Mouse (Mus musculus) limb, embryonic 10.5 days (tissue): ENCODE results near the gene Ubr2. TPM values are rescaled to one million over a fixed set of nuclear protein-coding genes. Genes with fewer than 3 reads are reported as not detected.

Source experiments
- DNase-seq: peaks from one replicate; pipeline ENCODE4 v3.0.0-alpha.2; 2017; ENCODE audit warnings: low spot score
- H3K27ac ChIP-seq: fragments of 300-500 bp; sonication (generic); 2 replicates; pipeline ENCODE4 v1.5.1; 2016; ENCODE audit warnings: mild to moderate bottlenecking
- H3K27me3 ChIP-seq: fragments of 300-500 bp; sonication (generic); 2 replicates; pipeline ENCODE4 v1.6.1; 2016; ENCODE audit warnings: low read depth, mild to moderate bottlenecking; ENCODE audit not compliant: poor library complexity, severe bottlenecking
- H3K36me3 ChIP-seq: fragments of 300-500 bp; sonication (generic); 2 replicates; pipeline ENCODE4 v1.6.1; 2016; ENCODE audit warnings: mild to moderate bottlenecking, moderate library complexity
- H3K4me1 ChIP-seq: fragments of 300-500 bp; sonication (generic); 2 replicates; pipeline ENCODE4 v1.6.1; 2016
- H3K4me3 ChIP-seq: fragments of 300-500 bp; sonication (generic); 2 replicates; pipeline ENCODE4 v1.5.1; 2016; ENCODE audit warnings: mild to moderate bottlenecking, moderate library complexity
- H3K9me3 ChIP-seq: fragments of 300-500 bp; sonication (generic); replicated peaks from 2 replicates; pipeline ENCODE4 v1.6.1; 2016; ENCODE audit warnings: mild to moderate bottlenecking
- WGBS: fragments of 180-500 bp; shearing (Covaris S2); methylation state at CpG from one replicate; pipeline ENCODE4 v1.1.7; 2016; 5-methylcytosine and 5-hydroxymethylcytosine counted together
- polyA plus RNA-seq: library from polyadenylated mRNA; unstranded; fragments of >200 nt; fragmentation: Nextera tagmentation; extraction: Ambion mirVana; gene quantifications from 2 replicates; pipeline ENCODE4 v1.2.1, GENCODE M21; 2016

The Ubr2 gene
- polyA plus RNA-seq, 1 experiment from 2014 or later: 18.5 TPM

GRCm38 (mm10) chr17:46994641-46995398, 15.5 kb downstream of the Ubr2 start:
- H3K36me3 ChIP-seq: peaks cover 96% of the 10 kb centered on the region

GRCm38 (mm10) chr17:46993625-46994024, 16.7 kb downstream of the Ubr2 start:
- Histone ChIP-seq H3K27ac (no peak overlapping the region), H3K4me1 (0 out of 2 replicates have a peak, but pooled peaks cover 4% of the 10 kb centered on the region), H3K27me3 (no peaks in the 10 kb centered on the region), H3K9me3 (no peaks in the 10 kb centered on the region), H3K36me3 (peaks cover 95% of the 10 kb centered on the region), H3K4me3 (no peak overlapping the region)
- DNase-seq: no peak
- 96% methylated on average over 8 of the region's 8 CpGs for WGBS

More at GRCm38 (mm10) chr17:46994641-46995398, 15.5 kb downstream of the Ubr2 start:
- H3K27me3 ChIP-seq: no peaks in the 10 kb centered on the region
- 79% methylated on average over 10 of the region's 10 CpGs for WGBS
- DNase-seq: no peak
- 0 out of 2 replicates have a peak, but pooled peaks cover 4% of the 10 kb centered on the region for H3K4me1 ChIP-seq
- H3K4me3 ChIP-seq: no peak overlapping the region
- H3K9me3 ChIP-seq: no peaks in the 10 kb centered on the region
- no peak overlapping the region for H3K27ac ChIP-seq

- peaks cover 99% of the 10 kb centered on the region for H3K36me3 ChIP-seq
- WGBS: 93% methylated on average over 3 of the region's 3 CpGs
- no peaks in the 10 kb centered on the region for H3K27me3 ChIP-seq
- H3K9me3 ChIP-seq: no peaks in the 10 kb centered on the region
- H3K27ac ChIP-seq: no peak overlapping the region
- no peaks in the 10 kb centered on the region for H3K4me1 ChIP-seq
- no peak overlapping the region for H3K4me3 ChIP-seq
- DNase-seq: no peak
Observed at GRCm38 (mm10) chr17:46987631-46988030, 22.7 kb downstream of the Ubr2 start.

GRCm38 (mm10) chr17:46980050-46980449, 30.3 kb downstream of the Ubr2 start:
- Histone ChIP-seq H3K36me3 (peaks cover 100% of the 10 kb centered on the region), H3K4me1 (no peaks in the 10 kb centered on the region), H3K27ac (no peak overlapping the region), H3K27me3 (no peaks in the 10 kb centered on the region), H3K4me3 (no peak overlapping the region), H3K9me3 (no peaks in the 10 kb centered on the region)
- no peak for DNase-seq
- WGBS: 95% methylated on average over 6 of the region's 6 CpGs

GRCm38 (mm10) chr17:46975183-46975582, 35.2 kb downstream of the Ubr2 start:
- Histone ChIP-seq H3K27me3 (no peaks in the 10 kb centered on the region), H3K27ac (no peak overlapping the region), H3K36me3 (peaks cover 99% of the 10 kb centered on the region), H3K4me1 (no peaks in the 10 kb centered on the region), H3K4me3 (no peak overlapping the region), H3K9me3 (no peaks in the 10 kb centered on the region)
- peak; percentile 81 for DNase-seq
- WGBS: 62% methylated on average over 3 of the region's 3 CpGs

GRCm38 (mm10) chr17:46972603-46973002, 37.8 kb downstream of the Ubr2 start:
- no peaks in the 10 kb centered on the region for H3K9me3 ChIP-seq
- 95% methylated on average over 7 of the region's 7 CpGs for WGBS
- H3K27ac ChIP-seq: no peak overlapping the region
- no peak overlapping the region for H3K4me3 ChIP-seq
- no peaks in the 10 kb centered on the region for H3K27me3 ChIP-seq
- H3K4me1 ChIP-seq: no peaks in the 10 kb centered on the region
- H3K36me3 ChIP-seq: peaks cover 99% of the 10 kb centered on the region
- no peak for DNase-seq

- Histone ChIP-seq H3K4me1 (no peaks in the 10 kb centered on the region), H3K27ac (no peak overlapping the region), H3K9me3 (no peaks in the 10 kb centered on the region), H3K4me3 (no peak overlapping the region), H3K36me3 (peaks cover 99% of the 10 kb centered on the region), H3K27me3 (no peaks in the 10 kb centered on the region)
- 90% methylated on average over 14 of the region's 14 CpGs for WGBS
- DNase-seq: no peak
Observed at GRCm38 (mm10) chr17:46966892-46967291, 43.5 kb downstream of the Ubr2 start.

GRCm38 (mm10) chr17:46963186-46963585, 47.2 kb downstream of the Ubr2 start:
- peaks cover 100% of the 10 kb centered on the region for H3K36me3 ChIP-seq
- no peak overlapping the region for H3K4me3 ChIP-seq
- no peaks in the 10 kb centered on the region for H3K4me1 ChIP-seq
- no peak for DNase-seq
- WGBS: 94% methylated on average over 13 of the region's 13 CpGs
- no peaks in the 10 kb centered on the region for H3K9me3 ChIP-seq
- no peak overlapping the region for H3K27ac ChIP-seq
- no peaks in the 10 kb centered on the region for H3K27me3 ChIP-seq

- WGBS: 84% methylated on average over 3 of the region's 3 CpGs
- H3K9me3 ChIP-seq: no peaks in the 10 kb centered on the region
- no peaks in the 10 kb centered on the region for H3K4me1 ChIP-seq
- no peak for DNase-seq
- peaks cover 100% of the 10 kb centered on the region for H3K36me3 ChIP-seq
- H3K4me3 ChIP-seq: no peak overlapping the region
- no peak overlapping the region for H3K27ac ChIP-seq
- H3K27me3 ChIP-seq: no peaks in the 10 kb centered on the region
Observed at GRCm38 (mm10) chr17:46962153-46962552, 48.2 kb downstream of the Ubr2 start.

GRCm38 (mm10) chr17:46960216-46960615, 50.1 kb downstream of the Ubr2 start:
- Histone ChIP-seq H3K9me3 (no peaks in the 10 kb centered on the region), H3K27ac (no peak overlapping the region), H3K36me3 (peaks cover 100% of the 10 kb centered on the region), H3K4me3 (no peak overlapping the region), H3K27me3 (no peaks in the 10 kb centered on the region), H3K4me1 (no peaks in the 10 kb centered on the region)
- DNase-seq: no peak
- WGBS: 91% methylated on average over 10 of the region's 10 CpGs

- Histone ChIP-seq H3K9me3 (no peaks in the 10 kb centered on the region), H3K36me3 (peaks cover 100% of the 10 kb centered on the region), H3K27me3 (no peaks in the 10 kb centered on the region), H3K4me1 (no peaks in the 10 kb centered on the region), H3K27ac (no peak overlapping the region), H3K4me3 (no peak overlapping the region)
- 89% methylated on average over 2 of the region's 2 CpGs for WGBS
- no peak for DNase-seq
Observed at GRCm38 (mm10) chr17:46958045-46958444, 52.3 kb downstream of the Ubr2 start.

GRCm38 (mm10) chr17:46946276-46946675, 64.1 kb downstream of the Ubr2 start:
- H3K4me3 ChIP-seq: no peak overlapping the region
- no peak for DNase-seq
- H3K36me3 ChIP-seq: peaks cover 85% of the 10 kb centered on the region
- H3K4me1 ChIP-seq: no peaks in the 10 kb centered on the region
- no peak overlapping the region for H3K27ac ChIP-seq
- H3K9me3 ChIP-seq: no peaks in the 10 kb centered on the region
- 95% methylated on average over 9 of the region's 9 CpGs for WGBS
- no peaks in the 10 kb centered on the region for H3K27me3 ChIP-seq

GRCm38 (mm10) chr17:46942421-46942820, 67.9 kb downstream of the Ubr2 start:
- no peak for DNase-seq
- 97% methylated on average over 9 of the region's 9 CpGs for WGBS

More at GRCm38 (mm10) chr17:46942421-46942820, 67.9 kb downstream of the Ubr2 start:
- peaks cover 100% of the 10 kb centered on the region for H3K36me3 ChIP-seq
- no peaks in the 10 kb centered on the region for H3K27me3 ChIP-seq
- H3K4me3 ChIP-seq: no peak overlapping the region
- no peaks in the 10 kb centered on the region for H3K4me1 ChIP-seq
- H3K27ac ChIP-seq: no peak overlapping the region
- no peaks in the 10 kb centered on the region for H3K9me3 ChIP-seq
